Mouse (Mus musculus) embryonic fibroblast, embryonic 13.5 days (primary cell): Measurements from ENCODE around the gene Ryr1. TPM values are rescaled to one million over a fixed set of nuclear protein-coding genes. Genes with fewer than 3 reads are reported as not detected.
"Not testable (repeated sequence)": the region's sequence is repeated elsewhere in the genome, so short reads cannot be mapped to it uniquely, and the experiment has no call there.

Experiments used
- H3K27ac ChIP-seq: 2 replicates; pipeline ENCODE4 v1.5.1; 2012; ENCODE audit warnings: low read length, control low read depth, inconsistent platforms; ENCODE audit not compliant: insufficient read depth
- H3K4me1 ChIP-seq: 2 replicates; pipeline ENCODE4 v1.6.1; 2011; ENCODE audit warnings: low read length; ENCODE audit not compliant: control insufficient read depth, insufficient read depth
- H3K4me3 ChIP-seq: 2 replicates; pipeline ENCODE4 v1.5.1; 2011; ENCODE audit warnings: mild to moderate bottlenecking, control low read depth, low read length; ENCODE audit not compliant: insufficient read depth
- CTCF ChIP-seq: IDR thresholded peaks from 2 replicates; pipeline ENCODE4 v1.5.1; 2011; ENCODE audit warnings: mild to moderate bottlenecking, control low read depth, low read length, moderate library complexity, borderline replicate concordance; ENCODE audit not compliant: insufficient read depth
- POLR2A ChIP-seq: IDR thresholded peaks from 2 replicates; pipeline ENCODE4 v1.6.1; 2011; ENCODE audit warnings: low read depth, mild to moderate bottlenecking, control low read depth, low read length, moderate library complexity
- polyA plus RNA-seq: library from polyadenylated mRNA; stranded (reverse); fragments of >200 nt; gene quantifications from 2 replicates; pipeline ENCODE4 v1.2.4, GENCODE M21; 2011; ENCODE audit warnings: low read depth; ENCODE audit not compliant: missing spikeins, insufficient read length

Ryr1 gene
- polyA plus RNA-seq, 1 experiment, result 0.28 TPM

DNA sequence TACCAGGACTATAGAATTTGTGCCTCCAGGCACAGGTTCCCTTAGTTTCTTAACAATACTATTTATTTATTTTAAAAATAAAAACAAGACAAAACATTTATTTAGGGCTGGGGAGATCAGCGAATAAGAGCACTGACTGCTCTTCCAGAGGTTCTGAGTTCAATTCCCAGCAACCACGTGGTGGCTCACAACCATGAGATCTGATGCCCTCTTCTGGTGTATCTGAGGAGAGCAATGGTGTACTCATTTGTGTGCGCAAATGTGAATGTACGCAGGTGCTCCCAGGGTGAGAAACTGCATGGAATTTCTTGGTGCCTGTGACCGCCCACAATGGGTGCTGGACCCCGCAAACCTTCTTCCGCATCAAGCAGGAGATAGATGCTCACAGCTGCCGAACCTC is 152.0 kb downstream of the Ryr1 start:
- Histone ChIP-seq H3K27ac (no peak overlapping the region), H3K4me3 (no peak overlapping the region), H3K4me1 (peaks cover 11% of the 10 kb centered on the region)
- TF ChIP-seq POLR2A (no peak), CTCF (no peak)

DNA sequence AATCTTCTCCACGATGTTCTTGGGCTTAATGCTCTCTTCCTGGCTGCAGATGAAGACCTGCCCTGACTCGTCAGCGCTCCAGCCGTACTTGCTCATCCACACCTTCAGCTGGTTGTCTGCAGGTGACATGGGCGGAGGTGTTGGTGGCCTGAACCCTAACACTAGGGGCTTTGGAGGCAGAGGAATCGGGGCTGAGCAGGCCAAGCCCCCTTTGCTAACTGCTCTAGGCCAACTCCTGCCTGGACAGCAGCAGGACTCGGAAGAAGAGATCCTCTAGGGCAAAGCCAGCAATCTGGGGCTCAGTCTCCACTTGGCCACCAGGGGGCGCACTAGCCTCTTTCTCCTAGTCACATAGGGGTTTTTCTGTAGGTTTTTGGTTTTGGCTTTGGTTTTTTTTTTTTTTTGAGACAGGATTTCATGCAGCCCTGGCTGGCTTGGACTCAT is 152.4 kb downstream of the Ryr1 start:
- H3K27ac ChIP-seq, result peak overlapping the region; percentile 38
- peaks cover 11% of the 10 kb centered on the region for H3K4me1 ChIP-seq
- TF ChIP-seq CTCF (peak; percentile 61), POLR2A (no peak)
- H3K4me3 ChIP-seq, result no peak overlapping the region

DNA sequence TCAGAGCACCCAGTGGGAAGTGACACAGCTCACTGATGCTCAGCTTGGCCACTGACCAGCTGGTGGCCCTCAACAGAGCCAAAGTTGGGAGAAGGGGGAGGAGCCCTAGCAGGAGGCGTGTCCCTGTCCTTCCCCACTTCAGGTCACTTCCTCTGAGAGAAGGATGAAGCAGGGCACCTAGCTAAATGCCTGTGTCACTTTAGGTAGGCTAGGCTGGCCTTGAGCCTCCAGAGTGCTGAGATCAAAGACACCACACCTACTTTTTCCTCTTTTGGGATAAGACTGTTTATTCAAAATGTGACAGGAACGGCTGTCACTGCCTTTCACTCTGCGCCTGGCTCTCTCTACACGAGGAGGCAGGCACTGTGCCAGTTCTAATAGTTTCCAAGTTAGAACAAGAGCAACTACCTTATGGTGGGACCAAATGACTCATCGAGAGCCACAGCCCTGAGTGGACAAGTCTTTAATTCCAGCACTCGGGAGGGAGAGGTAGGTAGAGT is 153.2 kb downstream of the Ryr1 start:
- Histone ChIP-seq H3K27ac (peak overlapping the region; percentile 29; the same call in 1 of the 2 replicates), H3K4me1 (peaks cover 11% of the 10 kb centered on the region)
- TF ChIP-seq CTCF (no peak), POLR2A (no peak)

DNA sequence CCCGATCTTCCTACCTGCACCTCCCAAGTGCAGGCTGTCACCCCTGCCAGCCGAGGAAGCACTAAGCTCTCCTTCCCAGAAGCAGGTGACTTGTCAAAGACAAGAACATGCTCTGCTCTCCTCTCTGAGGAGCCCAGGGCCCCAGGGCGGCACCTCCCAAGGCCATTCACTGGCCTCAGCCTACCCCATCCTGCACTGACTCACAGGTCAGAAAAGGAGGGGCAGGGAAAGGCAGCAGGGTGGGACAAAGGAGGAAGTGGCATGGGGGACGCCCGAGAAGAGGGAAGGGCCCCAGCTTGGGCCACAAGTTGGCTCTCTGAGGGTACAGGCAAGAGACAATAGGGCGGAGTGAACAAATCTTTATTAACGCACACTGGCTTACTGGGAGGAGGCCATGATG is 153.9 kb downstream of the Ryr1 start:
- Histone ChIP-seq H3K4me1 (peaks cover 11% of the 10 kb centered on the region), H3K27ac (no peak overlapping the region), H3K4me3 (no peak overlapping the region)
- TF ChIP-seq POLR2A, result no peak
- TF ChIP-seq CTCF, result no peak

More for the DNA sequence above, 153.2 kb downstream of the Ryr1 start:
- H3K4me3 ChIP-seq, result no peak overlapping the region

DNA sequence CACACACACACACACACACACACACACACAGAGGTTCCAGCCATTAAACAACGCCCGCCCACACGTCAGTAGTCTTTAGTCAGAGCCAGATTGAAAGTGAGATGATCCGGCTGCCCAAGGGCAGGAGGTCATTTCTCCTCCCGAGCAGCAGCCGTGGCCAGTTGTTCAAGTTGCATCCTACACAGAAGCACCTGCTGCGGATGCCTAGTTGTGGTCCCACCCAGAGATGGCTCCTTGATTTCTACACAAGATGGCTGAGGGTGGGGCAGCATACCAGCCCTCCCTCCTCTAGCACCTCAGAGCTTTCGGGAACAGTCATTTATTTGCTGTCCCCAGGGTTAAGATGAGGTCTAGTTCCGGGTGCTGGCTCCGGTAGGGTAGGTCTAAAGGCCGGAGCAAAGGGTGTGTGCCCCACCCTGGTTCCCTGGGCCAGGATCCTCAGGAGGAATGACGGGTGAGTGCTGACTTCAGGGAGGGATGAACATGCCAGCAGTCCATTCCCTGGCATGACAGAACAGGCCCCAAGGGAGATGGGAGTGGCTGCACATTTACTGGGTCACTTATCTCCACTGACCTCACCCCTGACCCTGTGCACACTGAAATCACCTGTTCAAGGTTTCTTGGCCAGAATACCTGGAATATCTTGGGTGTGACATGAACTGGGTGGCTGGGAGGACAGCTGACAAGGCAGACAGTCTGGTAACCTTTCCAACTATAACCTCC is 155.1 kb downstream of the Ryr1 start:
- Histone ChIP-seq H3K4me3 (no peak overlapping the region), H3K4me1 (peaks cover 11% of the 10 kb centered on the region), H3K27ac (no peak overlapping the region)
- TF ChIP-seq POLR2A (no peak), CTCF (no peak)

DNA sequence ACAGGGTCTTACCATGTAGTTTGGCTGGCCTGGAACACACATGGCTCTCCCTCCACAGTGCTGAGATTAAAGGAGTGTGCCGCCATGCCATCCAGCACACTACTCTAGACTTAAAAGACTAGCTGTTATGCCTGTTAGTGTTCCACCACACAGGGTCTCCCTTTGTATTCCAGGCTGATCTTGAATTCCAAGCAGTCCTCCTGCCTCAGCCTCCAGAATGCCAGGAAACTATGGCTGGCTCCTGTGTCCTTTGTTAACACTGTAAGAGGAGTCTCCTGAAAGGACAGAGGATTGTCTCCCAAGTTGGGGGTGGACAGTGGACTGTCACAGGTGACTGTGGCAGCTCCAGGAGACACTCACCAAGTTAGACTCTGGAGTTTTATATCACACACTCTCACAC is 155.7 kb downstream of the Ryr1 start:
- TF ChIP-seq CTCF (no peak), POLR2A (no peak; the same call in 1 of the 2 replicates)
- H3K27ac ChIP-seq, result no peak overlapping the region

DNA sequence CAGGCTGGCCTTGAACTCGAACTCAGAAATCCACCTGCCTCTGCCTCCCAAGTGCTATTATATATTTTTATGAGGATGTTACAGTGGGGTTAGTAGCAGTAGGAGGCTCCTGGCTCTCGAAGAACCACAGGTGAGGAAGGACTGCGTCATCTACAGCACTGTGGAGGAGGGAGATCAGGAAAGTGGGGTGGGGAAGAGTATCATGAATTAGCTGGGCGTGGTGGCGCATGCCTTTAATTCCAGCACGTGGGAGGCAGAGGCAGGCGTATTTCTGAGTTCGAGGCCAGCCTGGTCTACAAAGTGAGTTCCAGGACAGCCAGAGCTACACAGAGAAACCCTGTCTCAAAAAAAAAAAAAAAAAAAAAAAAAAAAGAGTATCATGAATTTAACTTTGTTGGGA is 156.9 kb downstream of the Ryr1 start:
- H3K4me3 ChIP-seq, H3K27ac ChIP-seq: not testable (repeated sequence)
- H3K4me1 ChIP-seq, result peaks cover 11% of the 10 kb centered on the region

More for the DNA sequence above, 155.7 kb downstream of the Ryr1 start:
- Histone ChIP-seq H3K4me1 (peaks cover 11% of the 10 kb centered on the region), H3K4me3 (no peak overlapping the region)

DNA sequence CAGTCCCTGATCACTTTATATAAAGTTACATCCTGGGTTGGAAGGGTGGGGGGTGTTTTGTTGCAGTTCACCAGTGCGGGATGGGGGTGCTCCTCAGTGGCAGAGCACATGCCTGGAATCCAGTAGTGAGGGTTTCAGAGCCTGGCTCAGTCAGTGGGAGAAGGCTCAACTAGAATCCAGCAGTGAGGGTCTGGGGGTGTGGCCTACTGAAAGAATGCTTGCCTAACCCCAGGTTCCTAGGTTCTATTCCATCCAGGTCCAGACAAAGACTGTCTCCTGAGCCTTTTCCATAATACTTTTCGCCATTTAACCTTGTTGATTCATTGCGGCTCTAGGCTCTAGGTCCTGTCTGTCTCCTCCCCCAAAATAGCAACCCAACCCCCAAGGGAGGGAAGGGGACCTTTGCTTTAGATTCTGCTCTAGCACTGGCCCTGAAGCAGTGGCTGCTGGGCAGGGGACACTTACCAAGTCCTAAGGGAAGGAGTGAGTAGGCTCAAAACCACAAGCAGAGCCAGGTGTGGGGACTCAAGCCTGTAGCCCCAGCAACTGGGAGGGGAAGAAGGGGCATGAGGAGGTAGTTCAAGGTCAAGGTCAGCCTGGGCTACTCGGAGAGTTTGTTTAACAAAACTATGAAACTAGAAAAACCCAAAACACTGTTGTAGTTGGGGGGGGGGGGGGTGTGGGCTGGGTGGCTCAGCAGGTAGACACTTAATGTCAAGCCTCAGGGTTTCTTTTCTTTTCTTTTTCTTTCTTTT is 158.1 kb downstream of the Ryr1 start:
- H3K4me3 ChIP-seq, result no peak overlapping the region
- TF ChIP-seq CTCF (no peak), POLR2A (no peak)
- no peak overlapping the region for H3K27ac ChIP-seq
- H3K4me1 ChIP-seq, result peaks cover 6% of the 10 kb centered on the region; the same call in 1 of the 2 replicates

DNA sequence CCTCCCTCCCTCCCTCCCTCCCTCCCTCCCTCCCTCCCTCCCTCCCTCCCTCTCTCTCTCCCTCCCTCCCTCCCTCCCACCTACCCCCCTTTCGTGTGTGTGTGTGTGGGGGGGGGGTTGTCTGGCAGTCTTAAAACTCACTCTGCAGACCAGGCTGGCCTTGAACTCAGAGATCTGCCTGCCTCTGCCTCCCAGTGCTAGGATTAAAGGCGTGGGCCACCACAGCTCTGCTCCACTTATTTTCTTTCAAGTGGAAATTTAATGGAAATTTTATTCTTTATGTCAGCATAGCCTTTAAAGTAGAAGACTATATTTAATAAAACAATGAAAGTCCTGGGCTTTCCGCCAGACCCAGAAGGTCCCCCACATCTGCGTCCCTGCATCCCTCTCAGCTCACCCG is 158.8 kb downstream of the Ryr1 start:
- Histone ChIP-seq H3K27ac (no peak overlapping the region), H3K4me1 (no peaks in the 10 kb centered on the region), H3K4me3 (no peak overlapping the region)
- TF ChIP-seq CTCF, result no peak
- no peak for TF ChIP-seq POLR2A

DNA sequence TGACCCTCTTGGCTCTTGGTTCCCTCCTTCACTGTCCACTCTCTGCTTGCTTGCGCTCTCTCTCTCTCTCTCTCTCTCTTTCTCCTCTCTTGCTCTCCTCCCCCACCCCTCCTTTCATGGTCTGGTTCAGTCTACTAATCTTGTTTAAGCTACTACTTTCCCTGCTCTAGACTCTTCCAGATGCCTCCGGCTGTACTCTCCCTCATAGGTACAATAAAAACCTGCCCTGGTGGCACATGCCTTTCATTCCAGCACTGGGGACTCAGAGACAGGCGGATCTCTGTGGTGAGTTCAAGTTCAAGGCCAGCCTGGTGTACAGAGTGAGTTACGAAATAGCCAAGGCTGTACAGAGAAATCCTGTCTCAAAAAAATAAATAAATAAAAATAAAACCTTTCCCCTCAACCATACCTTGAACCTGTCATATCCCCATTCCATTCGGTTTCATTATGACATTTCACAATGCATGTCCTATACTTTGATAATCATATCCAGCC is 159.6 kb downstream of the Ryr1 start:
- Histone ChIP-seq H3K27ac (no peak overlapping the region), H3K4me1 (no peaks in the 10 kb centered on the region), H3K4me3 (no peak overlapping the region)
- TF ChIP-seq POLR2A (no peak), CTCF (no peak)
